Mouse (Mus musculus): Measurements from ENCODE around the gene Grik5. TPM values are rescaled to one million over a fixed set of nuclear protein-coding genes. Genes with fewer than 3 reads are reported as not detected.

The Grik5 gene
- polyA plus RNA-seq, 1 experiment, result 211 TPM

DNA sequence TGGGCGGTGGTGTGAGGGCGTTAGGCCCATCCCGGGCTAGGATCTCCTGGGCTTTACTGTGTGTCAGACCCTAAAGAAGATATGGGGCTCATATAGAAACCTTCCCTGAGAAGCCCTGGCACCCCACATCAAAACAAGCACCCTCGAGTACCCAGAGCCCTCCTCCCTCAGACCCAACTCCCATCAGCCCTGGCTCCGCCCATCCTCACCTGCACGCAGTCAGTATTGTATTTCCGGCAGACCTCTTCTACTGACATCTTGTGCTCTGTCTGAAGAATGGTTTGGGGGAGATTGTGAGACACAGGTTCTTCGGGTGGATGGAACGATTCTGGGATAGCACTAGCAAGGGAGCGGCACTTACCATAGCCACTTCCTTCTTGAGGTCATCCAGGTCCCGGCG lies 71.4 kb downstream of the Grik5 start:
- no peak for DNase-seq (ENCODE audit: extremely low spot score in 1 of 2, low spot score in 1 of 2)

- DNase-seq (ENCODE audit: extremely low spot score in 1 of 2, low spot score in 1 of 2), result no peak
Observed at GRCm38 (mm10) chr7:25000211-25000610, 71.9 kb downstream of the Grik5 start.

DNA sequence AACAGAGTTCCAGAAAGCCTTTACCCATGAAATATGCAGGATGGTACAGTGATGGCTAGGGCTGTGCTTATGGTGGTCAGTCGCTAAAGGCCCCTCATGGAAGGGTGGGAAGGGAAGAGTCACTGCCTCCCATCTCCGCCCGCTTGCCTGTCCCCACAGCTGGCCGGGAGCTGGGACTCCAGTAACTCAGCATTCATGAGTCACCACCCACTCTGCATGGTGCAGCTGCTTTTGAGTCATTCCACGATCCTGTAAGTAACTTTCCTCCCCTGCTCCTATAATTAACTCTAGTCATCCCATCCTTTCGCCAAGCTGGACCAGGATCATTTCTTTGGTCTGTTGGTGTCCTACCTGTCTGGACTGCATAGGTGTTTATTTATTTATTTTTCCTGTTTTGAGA lies 79.1 kb downstream of the Grik5 start:
- peak in 1 of 2 experiments; percentile 81 for DNase-seq (ENCODE audit: extremely low spot score in 1 of 2, low spot score in 1 of 2)

DNA sequence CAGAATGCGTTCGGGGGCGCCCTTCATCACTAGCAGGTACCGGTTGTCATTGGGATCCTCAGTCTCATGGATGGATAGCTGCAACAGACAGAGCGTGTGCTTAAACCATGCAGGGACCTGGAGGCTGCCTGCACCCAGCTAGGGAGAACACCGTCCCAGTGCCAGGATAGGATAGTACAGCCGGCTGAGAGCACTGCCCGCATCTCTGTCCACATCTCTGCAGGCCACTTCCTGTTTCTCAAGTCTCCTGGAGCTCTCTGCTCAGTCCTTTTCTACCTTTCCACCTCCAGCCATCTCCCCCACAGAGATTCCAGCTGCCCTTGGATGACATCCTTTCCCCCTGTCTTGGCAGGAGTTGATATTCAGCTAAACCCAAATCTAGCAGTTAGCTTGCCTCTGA lies 81.7 kb downstream of the Grik5 start:
- no peak for DNase-seq (ENCODE audit: extremely low spot score in 1 of 2, low spot score in 1 of 2)

- DNase-seq (ENCODE audit: extremely low spot score in 1 of 2, low spot score in 1 of 2), result no peak
Observed at GRCm38 (mm10) chr7:24987941-24988340, 84.2 kb downstream of the Grik5 start.

GRCm38 (mm10) chr7:24985799-24986198 lies 86.3 kb downstream of the Grik5 start:
- no peak for DNase-seq (ENCODE audit: extremely low spot score in 1 of 2, low spot score in 1 of 2)

- no peak for DNase-seq (ENCODE audit: extremely low spot score in 1 of 2, low spot score in 1 of 2)
Observed at GRCm38 (mm10) chr7:24984307-24984706, 87.8 kb downstream of the Grik5 start.

DNA sequence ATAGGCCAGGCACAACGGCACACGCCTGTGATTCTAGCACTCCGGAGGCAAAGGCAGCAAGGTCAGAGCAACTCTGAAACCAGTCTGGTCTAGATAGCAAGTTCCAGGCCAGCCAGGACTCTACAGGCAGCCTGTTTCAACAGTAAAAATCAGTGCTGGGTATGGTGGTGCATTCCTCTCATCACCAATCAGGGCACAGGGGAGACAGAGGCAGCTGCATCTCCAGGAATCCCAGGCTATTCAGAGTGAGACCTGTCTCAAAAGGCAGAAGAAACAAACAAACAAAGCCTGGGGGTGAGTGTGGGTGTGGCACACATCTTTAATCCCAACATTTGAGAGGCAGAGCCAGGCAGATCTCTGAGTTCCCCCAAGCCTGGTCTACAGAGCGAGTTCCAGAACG lies 88.8 kb downstream of the Grik5 start:
- DNase-seq (ENCODE audit: extremely low spot score in 1 of 2, low spot score in 1 of 2), result no peak

DNA sequence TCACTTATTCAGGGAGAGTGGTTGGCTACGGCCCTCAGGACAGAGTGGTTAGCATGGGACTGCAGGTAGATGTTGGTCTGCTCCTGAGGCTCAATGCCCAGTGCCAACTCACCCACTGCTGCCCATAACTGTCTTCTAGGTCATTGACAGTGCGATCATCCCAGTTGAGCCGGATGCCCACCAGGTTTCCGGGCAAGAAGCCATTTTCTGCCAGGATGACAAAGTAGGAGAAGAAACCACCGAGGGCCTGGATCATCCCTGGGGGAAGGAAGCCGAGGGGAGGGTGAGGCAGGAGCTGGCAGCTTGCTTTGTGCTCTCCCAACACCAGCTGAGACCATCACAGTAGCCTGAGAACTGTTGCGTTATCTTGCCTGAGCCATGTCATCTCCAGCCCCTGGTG lies 91.7 kb downstream of the Grik5 start:
- peak; percentile 2 to 4 for DNase-seq (ENCODE audit: extremely low spot score in 1 of 2, low spot score in 1 of 2)

- no peak for DNase-seq (ENCODE audit: extremely low spot score in 1 of 2, low spot score in 1 of 2)
Observed at GRCm38 (mm10) chr7:24978781-24979180, 93.4 kb downstream of the Grik5 start.

GRCm38 (mm10) chr7:24974893-24975595 lies 97.1 kb downstream of the Grik5 start:
- DNase-seq (ENCODE audit: extremely low spot score in 1 of 2, low spot score in 1 of 2), result peak in 1 of 2 experiments; percentile 69

- DNase-seq (ENCODE audit: extremely low spot score in 1 of 2, low spot score in 1 of 2), result no peak
Observed at GRCm38 (mm10) chr7:24973902-24974301, 98.2 kb downstream of the Grik5 start.

DNA sequence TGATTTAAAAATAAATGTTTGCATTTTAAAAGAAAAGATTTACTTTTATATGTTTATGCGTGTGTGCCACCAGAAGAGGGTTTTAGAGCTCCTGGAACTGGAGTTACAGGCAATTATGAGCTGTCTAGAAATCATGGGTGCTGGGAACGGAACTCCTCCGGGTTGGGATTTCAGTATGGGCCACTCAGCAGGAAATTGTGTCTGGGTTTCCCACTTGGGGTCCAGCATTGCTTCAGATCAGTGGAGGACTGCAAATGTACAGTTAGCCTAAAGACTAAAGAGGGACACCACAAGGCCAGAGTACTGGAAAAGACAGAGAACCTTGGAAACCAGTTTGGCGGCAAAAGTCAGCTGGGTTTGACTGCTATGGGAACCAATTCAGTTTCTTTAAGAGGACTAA lies 98.9 kb downstream of the Grik5 start:
- no peak for DNase-seq (ENCODE audit: extremely low spot score in 1 of 2, low spot score in 1 of 2)

- DNase-seq (ENCODE audit: extremely low spot score in 1 of 2, low spot score in 1 of 2), result peak; percentile 95 to 96
Observed at GRCm38 (mm10) chr7:24971972-24972893, 99.9 kb downstream of the Grik5 start, which contains the start of gene Rabac1. Rabac1 (minus strand) TSS chr7:24972754.

GRCm38 (mm10) chr7:24971261-24971971 lies 100.7 kb downstream of the Grik5 start:
- DNase-seq (ENCODE audit: extremely low spot score in 1 of 2, low spot score in 1 of 2), result no peak

DNA sequence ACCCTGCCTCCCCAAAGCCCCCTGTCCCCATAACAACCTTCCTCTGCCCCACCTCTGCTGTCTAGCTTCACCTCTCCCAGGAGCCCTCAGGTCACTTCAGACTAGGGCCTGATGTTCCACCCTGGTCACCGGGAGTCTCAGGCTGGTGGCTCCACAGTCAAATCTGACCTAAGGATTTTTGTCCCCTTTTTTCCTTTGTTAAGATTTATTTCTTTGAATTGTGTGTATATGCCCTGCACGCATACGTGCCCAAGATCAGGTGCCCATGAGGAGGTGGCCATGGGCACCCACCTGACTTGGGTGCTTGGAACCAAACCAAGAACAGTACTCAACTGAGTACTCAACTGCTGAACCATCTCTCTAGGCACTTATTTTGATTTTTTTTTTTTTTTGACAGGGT lies 101.8 kb downstream of the Grik5 start:
- no peak for DNase-seq (ENCODE audit: extremely low spot score in 1 of 2, low spot score in 1 of 2)

- peak in 1 of 2 experiments; percentile 75 for DNase-seq (ENCODE audit: extremely low spot score in 1 of 2, low spot score in 1 of 2)
Observed at GRCm38 (mm10) chr7:24969805-24970204, 102.3 kb downstream of the Grik5 start.

GRCm38 (mm10) chr7:24968463-24968862 lies 103.7 kb downstream of the Grik5 start:
- no peak for DNase-seq (ENCODE audit: extremely low spot score in 1 of 2, low spot score in 1 of 2)

- DNase-seq (ENCODE audit: extremely low spot score in 1 of 2, low spot score in 1 of 2), result no peak
Observed at GRCm38 (mm10) chr7:24967966-24968365, 104.2 kb downstream of the Grik5 start.

DNA sequence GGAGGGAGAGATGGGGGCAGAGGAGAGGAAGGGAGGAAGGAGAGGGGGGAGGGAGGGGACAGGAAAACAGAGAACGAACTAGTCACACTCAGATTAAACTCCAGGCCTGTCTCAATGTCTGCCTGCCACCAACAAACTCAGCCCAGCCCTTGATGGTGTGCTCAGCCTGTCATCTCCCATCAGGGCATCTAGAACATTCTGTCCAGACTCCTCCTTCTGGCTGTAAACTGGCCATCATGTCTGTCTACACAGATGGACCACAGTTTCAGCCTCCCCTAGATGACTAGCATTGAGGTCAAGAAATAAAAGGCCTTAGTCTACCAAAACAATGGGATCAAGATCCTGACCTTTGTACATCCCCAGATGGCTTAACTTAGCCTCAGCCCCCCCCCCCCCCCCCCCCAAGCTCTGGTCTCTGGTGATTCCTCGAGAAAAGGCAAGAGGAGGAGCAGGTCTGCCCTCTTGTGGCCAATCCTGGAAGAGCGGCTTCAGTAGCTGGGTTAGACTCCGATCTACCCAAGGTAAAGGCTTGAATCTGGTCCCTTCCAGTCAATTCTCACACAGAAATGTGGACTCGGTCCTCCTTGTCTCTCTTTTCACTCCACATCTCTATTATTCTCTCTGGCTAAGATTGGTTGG lies 107.1 kb downstream of the Grik5 start:
- DNase-seq (ENCODE audit: extremely low spot score in 1 of 2, low spot score in 1 of 2), result peak in 1 of 2 experiments; percentile 96

GRCm38 (mm10) chr7:24964288-24964687 lies 107.9 kb downstream of the Grik5 start:
- DNase-seq (ENCODE audit: extremely low spot score in 1 of 2, low spot score in 1 of 2), result no peak

All from frontal cortex, adult 2 months (tissue).